Mouse (Mus musculus): ENCODE data around the gene Gm20517. TPM values are rescaled to one million over a fixed set of nuclear protein-coding genes. Genes with fewer than 3 reads are reported as not detected.

Gene Gm20517
- polyA plus RNA-seq, 2 experiments from 2014 or later = 0.73 TPM; not detected in 1

DNA sequence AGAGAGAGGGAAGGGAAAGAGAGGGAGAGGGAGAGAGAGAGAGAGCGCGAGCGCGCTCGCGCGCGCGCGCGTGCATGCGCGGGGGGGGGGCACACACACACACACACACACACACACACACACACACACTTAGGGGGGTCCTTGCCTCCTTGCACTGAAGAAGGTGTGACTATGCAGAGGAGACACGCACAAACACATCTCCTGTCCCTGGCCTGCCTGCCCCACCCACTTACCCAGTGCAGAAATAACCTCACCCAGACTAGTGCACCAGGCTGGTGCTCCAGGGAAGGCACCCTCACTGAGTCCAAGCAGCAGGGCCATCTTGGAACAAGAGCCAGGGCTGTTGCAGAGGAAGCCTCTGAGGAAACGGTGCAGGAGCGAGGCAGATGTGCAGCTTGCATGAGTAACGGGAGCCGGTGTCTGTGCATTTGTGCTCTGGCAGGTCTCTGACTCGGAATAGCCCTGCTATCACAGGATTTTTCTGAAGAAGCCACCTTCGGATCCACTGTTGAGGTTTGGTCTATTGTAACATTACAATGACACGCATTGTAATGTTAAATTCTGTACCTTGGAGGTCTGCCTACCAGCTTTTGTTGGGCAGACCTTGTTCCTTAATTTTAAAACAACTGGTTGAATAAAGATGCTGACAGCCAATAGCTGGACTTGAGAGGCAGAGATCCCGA, 101.6 kb downstream of the Gm20517 start:
- ATAC-seq = no peak

DNA sequence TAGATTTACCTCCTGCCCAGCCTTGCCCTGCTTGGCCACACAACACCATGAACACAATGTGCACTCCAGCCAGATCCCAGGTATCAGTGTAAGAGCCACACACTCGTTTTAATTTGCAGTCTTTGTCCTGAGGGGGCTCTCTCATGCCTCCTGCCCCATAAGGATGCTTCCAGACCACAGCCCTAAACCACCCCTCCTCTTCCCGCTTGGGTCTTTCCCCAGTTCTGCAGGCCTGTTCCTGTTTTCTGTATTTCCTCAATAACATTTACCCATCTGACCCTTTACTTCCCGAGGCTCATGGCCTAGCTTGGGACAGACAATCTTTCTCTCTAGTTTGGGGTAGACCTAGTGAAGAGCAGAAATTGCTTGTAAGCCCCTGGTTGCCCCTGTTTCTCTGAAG, 103.6 kb downstream of the Gm20517 start:
- no peak for ATAC-seq

DNA sequence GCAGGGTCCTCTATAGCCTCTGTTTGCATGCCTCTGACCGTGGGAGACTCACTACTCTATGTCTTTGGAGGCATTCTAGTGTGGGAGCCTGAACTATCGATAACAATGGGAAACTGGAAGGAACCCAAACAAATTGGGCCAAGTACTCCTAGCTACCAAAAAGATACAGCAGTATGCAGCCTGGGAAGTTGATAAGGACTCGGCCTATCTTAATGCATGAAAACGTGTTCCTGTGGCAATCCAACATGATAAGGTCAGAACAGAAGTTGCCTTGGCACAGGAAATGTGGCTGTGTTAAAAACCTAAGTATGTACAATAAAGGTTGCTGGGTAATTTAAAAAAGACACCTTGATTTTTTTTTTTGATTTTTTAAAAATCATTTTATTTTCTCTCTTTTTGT, 109.8 kb downstream of the Gm20517 start:
- no peak for ATAC-seq

DNA sequence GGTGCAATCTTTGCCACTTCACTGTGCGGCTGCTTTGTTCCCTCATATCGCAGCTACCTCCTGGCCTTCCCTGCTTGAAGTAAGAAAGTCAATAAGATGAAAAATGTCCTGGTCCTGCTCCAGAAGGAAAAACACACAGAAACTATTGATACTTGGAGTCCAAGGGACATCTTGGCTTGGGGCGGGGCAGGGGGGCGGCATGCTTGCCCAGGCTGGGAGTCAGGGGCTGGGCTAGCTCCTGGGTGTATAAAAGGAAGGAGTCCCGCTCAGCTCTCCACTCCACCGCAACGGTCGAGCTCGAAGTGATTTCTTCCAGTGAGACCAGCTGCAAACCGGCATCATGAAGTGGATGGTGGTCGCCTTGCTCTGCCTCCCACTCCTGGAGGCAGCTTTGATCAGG, 115.2 kb downstream of the Gm20517 start, which contains the start of gene Pgc:
Gene Pgc (plus strand): TSS at position 277 of the 400 bp plus-strand sequence.
- ATAC-seq = no peak

DNA sequence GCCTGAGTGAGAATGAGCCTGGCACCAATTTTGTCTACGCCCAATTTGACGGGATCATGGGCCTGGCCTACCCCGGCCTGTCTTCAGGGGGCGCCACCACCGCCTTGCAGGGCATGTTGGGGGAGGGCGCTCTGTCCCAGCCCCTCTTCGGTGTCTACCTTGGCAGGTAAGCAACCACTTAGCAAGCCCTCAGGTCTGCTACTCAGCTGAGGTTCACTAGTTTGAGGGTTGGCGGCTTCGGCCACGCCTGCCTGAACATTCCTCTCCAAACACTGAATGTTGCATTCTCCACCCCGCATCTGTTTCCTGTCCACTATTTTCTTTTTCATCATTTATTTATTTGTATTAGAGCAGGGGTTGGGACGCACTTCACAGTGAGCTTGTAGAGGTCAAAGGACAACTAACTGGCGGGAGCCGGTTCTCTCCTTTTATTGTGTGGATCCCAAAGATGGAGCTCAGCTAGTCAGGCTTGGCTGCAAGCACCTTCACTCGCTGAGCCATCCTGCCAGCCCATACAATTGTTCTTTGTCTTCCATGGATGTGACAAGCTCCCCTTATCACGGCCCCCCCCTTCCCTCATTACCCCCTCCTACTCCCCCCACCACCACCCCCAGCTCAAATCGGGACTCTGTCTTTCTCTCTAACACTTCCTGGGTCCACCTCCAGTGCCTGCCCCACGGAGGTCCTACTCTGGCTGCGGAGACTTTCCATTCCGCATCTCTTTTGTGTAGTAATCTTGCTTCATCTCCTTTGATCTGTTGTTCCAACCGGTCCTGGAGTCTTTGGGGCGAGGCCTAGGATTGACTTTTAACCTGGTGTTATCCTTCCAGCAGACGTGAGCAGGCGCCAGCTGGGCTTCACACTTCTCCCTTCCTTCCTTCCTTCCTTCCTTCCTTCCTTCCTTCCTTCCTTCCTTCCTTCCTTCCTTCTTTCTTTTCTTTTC, 119.5 kb downstream of the Gm20517 start:
- no peak for ATAC-seq

Other genes starting within 250 kb of the Gm20517 start
- gene Mrps10, start 242.7 kb upstream of the Gm20517 start, polyA plus RNA-seq (2017; shearing (Covaris generic)) = 10 to 100 TPM; 29.1 to 37.6 TPM
- gene Guca1b, start 226.2 kb upstream of the Gm20517 start, polyA plus RNA-seq (2017; shearing (Covaris generic)) = 1 to 10 TPM; 2.0 to 3.2 TPM
- gene Guca1a, start 211.0 kb upstream of the Gm20517 start, polyA plus RNA-seq (2017; shearing (Covaris generic)) = not detected
- gene AI661453, start 175.0 kb upstream of the Gm20517 start, polyA plus RNA-seq (2017; shearing (Covaris generic)) = not detected
- gene 1700001C19Rik, start 174.2 kb upstream of the Gm20517 start, polyA plus RNA-seq (2017; shearing (Covaris generic)) = not detected
- gene Taf8, start 109.3 kb upstream of the Gm20517 start, polyA plus RNA-seq (2017; shearing (Covaris generic)) = 10 to 100 TPM; 61.1 to 95.4 TPM
- 100 to 1,000 TPM; 149 to 151 TPM for gene Ccnd3, start 106.5 kb upstream of the Gm20517 start, polyA plus RNA-seq (2017; shearing (Covaris generic))
- 10 to 100 TPM; 10.6 to 14.2 TPM for gene Bysl, start 97 bp upstream of the Gm20517 start, polyA plus RNA-seq (2017; shearing (Covaris generic))
- gene Med20, start within 50 bp of the Gm20517 start, polyA plus RNA-seq (2017; shearing (Covaris generic)) = 10 to 100 TPM; 36.0 to 37.0 TPM
- under 1 TPM; 0.43 to 0.78 TPM for gene Usp49, start 19.1 kb downstream of the Gm20517 start, polyA plus RNA-seq (2017; shearing (Covaris generic))
- gene Tomm6, start 76.8 kb downstream of the Gm20517 start, polyA plus RNA-seq (2017; shearing (Covaris generic)) = 100 to 1,000 TPM; 264 to 319 TPM
- gene Frs3, start 77.4 kb downstream of the Gm20517 start, polyA plus RNA-seq (2017; shearing (Covaris generic)) = under 1 TPM; 0.16 to 0.49 TPM
- gene Gm21981, start 82.9 kb downstream of the Gm20517 start, polyA plus RNA-seq (2017; shearing (Covaris generic)) = not detected
- gene Prickle4, start 83.1 kb downstream of the Gm20517 start, polyA plus RNA-seq (2017; shearing (Covaris generic)) = not detected
- gene Pgc, start 115.3 kb downstream of the Gm20517 start, polyA plus RNA-seq (2017; shearing (Covaris generic)) = not detected
- 1 to 10 TPM; 5.2 to 5.7 TPM for gene Tfeb, start 125.4 kb downstream of the Gm20517 start, polyA plus RNA-seq (2017; shearing (Covaris generic))
- gene Mdfi, start 223.1 kb downstream of the Gm20517 start, polyA plus RNA-seq (2017; shearing (Covaris generic)) = not detected

Data from CD4-positive, CD25-positive, alpha-beta regulatory T cell, adult 4 months (primary cell).